Mouse (Mus musculus): ENCODE data around the gene Ssna1. TPM values are rescaled to one million over a fixed set of nuclear protein-coding genes. Genes with fewer than 3 reads are reported as not detected.

The Ssna1 gene
- polyA plus RNA-seq, 1 experiment, result 143 TPM

DNA sequence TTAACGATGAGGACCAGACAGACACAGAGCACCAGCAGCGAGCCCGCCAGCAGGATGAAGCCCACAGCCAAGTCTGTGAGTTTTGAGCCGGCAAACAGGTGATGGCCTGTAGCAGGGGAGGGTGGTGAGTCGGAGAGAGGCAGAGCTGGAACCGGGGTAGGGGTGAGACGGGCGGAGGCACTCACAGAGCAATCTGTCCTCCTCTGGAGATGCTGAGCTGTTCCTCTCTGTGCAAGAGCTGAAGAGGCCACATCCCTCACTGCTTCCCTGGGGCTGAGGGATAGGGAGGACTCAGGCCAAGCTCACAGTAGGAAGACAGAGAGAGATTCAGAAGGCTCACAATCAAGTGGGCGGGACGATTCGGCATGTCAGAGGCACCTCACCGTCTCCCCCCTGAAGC, 41.2 kb downstream of the Ssna1 start:
- TF ChIP-seq MYOD1 (IDR thresholded peaks at IDR 0.05; ENCODE audit: control insufficient read depth, insufficient read length, low read depth) (no peak), MYOG (IDR thresholded peaks at IDR 0.05; ENCODE audit: control insufficient read depth, extremely low read depth, insufficient read length) (no peak), USF1 (IDR thresholded peaks at IDR 0.05; ENCODE audit: low read depth) (no peak), CTCF (IDR thresholded peaks at IDR 0.05; ENCODE audit: control insufficient read depth, insufficient read depth, insufficient read length) (no peak), MAX (IDR thresholded peaks at IDR 0.05) (no peak), CEBPB (IDR thresholded peaks at IDR 0.05; ENCODE audit: low read depth) (no peak), FOSL1 (IDR thresholded peaks at IDR 0.05; ENCODE audit: insufficient read depth, low read length, poor library complexity, severe bottlenecking) (no peak)
- Histone ChIP-seq H3K27me3 (ENCODE audit: control insufficient read depth, insufficient read depth, insufficient read length) (peaks cover 50% of the 10 kb centered on the region), H3K79me2 (ENCODE audit: control insufficient read depth, insufficient read depth) (no peaks in the 10 kb centered on the region), H3K36me3 (ENCODE audit: control insufficient read depth, insufficient read depth) (no peaks in the 10 kb centered on the region), H3ac (ENCODE audit: control insufficient read depth, insufficient read length, low read depth) (no peak overlapping the region), H3K4me3 (ENCODE audit: insufficient read depth, poor library complexity, severe bottlenecking) (no peak overlapping the region), H3K79me3 (ENCODE audit: low read depth) (no peaks in the 10 kb centered on the region)

DNA sequence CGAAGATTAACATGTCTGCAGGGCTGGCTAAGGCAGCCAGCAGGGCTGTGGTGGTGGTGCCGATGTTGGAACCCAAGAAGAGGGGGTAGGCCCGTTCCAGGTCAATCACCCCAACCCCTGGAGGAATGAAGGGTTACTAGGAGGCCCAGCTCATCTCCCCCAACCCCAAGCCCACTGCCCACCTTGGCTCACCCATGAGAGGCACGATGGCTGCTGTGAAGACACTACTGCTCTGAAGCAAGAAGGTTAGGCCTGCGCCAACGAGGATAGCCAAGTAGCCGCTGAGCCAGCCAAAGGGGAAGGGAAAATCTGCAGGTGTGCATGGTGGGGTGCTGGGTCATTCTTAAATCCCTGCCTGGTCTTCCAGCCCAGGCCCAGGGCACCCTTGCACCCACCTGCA, 41.7 kb downstream of the Ssna1 start:
- no peak overlapping the region for H3ac ChIP-seq (ENCODE audit: control insufficient read depth, insufficient read length, low read depth)
- no peak for TF ChIP-seq MYOD1 (IDR thresholded peaks at IDR 0.05; ENCODE audit: control insufficient read depth, insufficient read length, low read depth)
- no peak for TF ChIP-seq CEBPB (IDR thresholded peaks at IDR 0.05; ENCODE audit: low read depth)
- no peak for TF ChIP-seq CTCF (IDR thresholded peaks at IDR 0.05; ENCODE audit: control insufficient read depth, insufficient read depth, insufficient read length)
- TF ChIP-seq MAX (IDR thresholded peaks at IDR 0.05), result no peak
- no peak for TF ChIP-seq USF1 (IDR thresholded peaks at IDR 0.05; ENCODE audit: low read depth)
- no peak for TF ChIP-seq FOSL1 (IDR thresholded peaks at IDR 0.05; ENCODE audit: insufficient read depth, low read length, poor library complexity, severe bottlenecking)
- H3K4me3 ChIP-seq (ENCODE audit: insufficient read depth, poor library complexity, severe bottlenecking), result no peak overlapping the region
- H3K79me3 ChIP-seq (ENCODE audit: low read depth), result no peaks in the 10 kb centered on the region
- H3K79me2 ChIP-seq (ENCODE audit: control insufficient read depth, insufficient read depth), result no peaks in the 10 kb centered on the region
- H3K36me3 ChIP-seq (ENCODE audit: control insufficient read depth, insufficient read depth), result no peaks in the 10 kb centered on the region
- peaks cover 46% of the 10 kb centered on the region for H3K27me3 ChIP-seq (ENCODE audit: control insufficient read depth, insufficient read depth, insufficient read length)

DNA sequence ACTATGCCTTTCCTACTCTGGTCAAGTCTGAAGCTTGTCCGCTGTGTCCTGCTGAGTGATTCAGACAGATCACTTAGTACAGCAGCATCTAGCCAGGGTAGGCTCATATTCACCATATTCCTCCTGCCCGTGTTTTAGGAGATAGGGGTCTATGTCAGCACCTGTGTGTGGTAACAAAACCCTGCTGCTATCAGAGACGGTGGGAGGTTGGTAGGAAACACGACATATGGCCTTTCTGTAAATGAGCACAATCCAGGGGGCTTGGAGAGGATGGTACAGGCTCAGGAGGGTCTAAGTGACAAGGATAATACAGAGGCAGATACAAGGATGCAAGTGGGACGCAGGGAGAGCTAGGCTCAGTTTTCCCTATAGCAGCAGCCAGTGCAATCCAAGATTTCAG, 42.7 kb downstream of the Ssna1 start:
- Histone ChIP-seq H3K79me3 (ENCODE audit: low read depth) (no peaks in the 10 kb centered on the region), H3K4me3 (ENCODE audit: insufficient read depth, poor library complexity, severe bottlenecking) (no peak overlapping the region), H3K36me3 (ENCODE audit: control insufficient read depth, insufficient read depth) (no peaks in the 10 kb centered on the region), H3K79me2 (ENCODE audit: control insufficient read depth, insufficient read depth) (no peaks in the 10 kb centered on the region), H3K27me3 (ENCODE audit: control insufficient read depth, insufficient read depth, insufficient read length) (peaks cover 41% of the 10 kb centered on the region), H3ac (ENCODE audit: control insufficient read depth, insufficient read length, low read depth) (no peak overlapping the region)
- TF ChIP-seq USF1 (IDR thresholded peaks at IDR 0.05; ENCODE audit: low read depth) (no peak), CEBPB (IDR thresholded peaks at IDR 0.05; ENCODE audit: low read depth) (no peak), CTCF (IDR thresholded peaks at IDR 0.05; ENCODE audit: control insufficient read depth, insufficient read depth, insufficient read length) (no peak), MYOG (IDR thresholded peaks at IDR 0.05; ENCODE audit: control insufficient read depth, extremely low read depth, insufficient read length) (no peak), MYOD1 (IDR thresholded peaks at IDR 0.05; ENCODE audit: control insufficient read depth, insufficient read length, low read depth) (no peak), MAX (IDR thresholded peaks at IDR 0.05) (no peak), FOSL1 (IDR thresholded peaks at IDR 0.05; ENCODE audit: insufficient read depth, low read length, poor library complexity, severe bottlenecking) (no peak)

DNA sequence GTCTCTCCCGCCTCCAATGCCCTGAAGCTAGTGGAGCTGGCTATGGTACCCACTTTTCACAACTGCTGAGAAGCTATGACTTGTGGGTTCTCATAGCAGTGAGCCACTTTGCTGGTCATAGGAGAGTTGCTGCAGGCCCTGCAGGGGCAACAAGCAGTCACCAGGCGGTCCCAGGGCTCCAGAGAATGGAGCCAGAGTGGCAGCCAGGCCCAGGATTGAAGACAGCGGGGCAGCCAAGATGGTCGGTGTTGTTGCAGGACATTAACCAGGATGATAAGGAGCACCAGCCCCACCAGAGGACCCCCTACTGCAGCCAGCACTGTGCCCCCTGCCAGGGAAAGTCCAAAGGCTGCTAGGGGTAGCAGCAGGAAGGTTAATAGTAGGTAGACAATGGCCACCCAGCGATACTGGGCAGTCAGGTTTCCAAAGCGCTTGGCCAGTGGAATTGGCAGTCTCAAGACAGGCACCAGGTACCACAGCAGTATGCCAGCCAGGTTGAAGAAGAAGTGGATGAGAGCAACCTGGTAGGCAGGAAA, 43.2 kb downstream of the Ssna1 start:
- Histone ChIP-seq H3ac (ENCODE audit: control insufficient read depth, insufficient read length, low read depth) (no peak overlapping the region), H3K79me3 (ENCODE audit: low read depth) (no peaks in the 10 kb centered on the region), H3K4me3 (ENCODE audit: insufficient read depth, poor library complexity, severe bottlenecking) (no peak overlapping the region), H3K36me3 (ENCODE audit: control insufficient read depth, insufficient read depth) (no peaks in the 10 kb centered on the region), H3K27me3 (ENCODE audit: control insufficient read depth, insufficient read depth, insufficient read length) (peaks cover 38% of the 10 kb centered on the region), H3K79me2 (ENCODE audit: control insufficient read depth, insufficient read depth) (peaks cover 4% of the 10 kb centered on the region)
- TF ChIP-seq MAX (IDR thresholded peaks at IDR 0.05), result no peak
- TF ChIP-seq FOSL1 (IDR thresholded peaks at IDR 0.05; ENCODE audit: insufficient read depth, low read length, poor library complexity, severe bottlenecking), result no peak
- TF ChIP-seq MYOG (IDR thresholded peaks at IDR 0.05; ENCODE audit: control insufficient read depth, extremely low read depth, insufficient read length), result no peak
- no peak for TF ChIP-seq CEBPB (IDR thresholded peaks at IDR 0.05; ENCODE audit: low read depth)
- TF ChIP-seq MYOD1 (IDR thresholded peaks at IDR 0.05; ENCODE audit: control insufficient read depth, insufficient read length, low read depth), result no peak
- TF ChIP-seq CTCF (IDR thresholded peaks at IDR 0.05; ENCODE audit: control insufficient read depth, insufficient read depth, insufficient read length), result no peak
- no peak for TF ChIP-seq USF1 (IDR thresholded peaks at IDR 0.05; ENCODE audit: low read depth)

DNA sequence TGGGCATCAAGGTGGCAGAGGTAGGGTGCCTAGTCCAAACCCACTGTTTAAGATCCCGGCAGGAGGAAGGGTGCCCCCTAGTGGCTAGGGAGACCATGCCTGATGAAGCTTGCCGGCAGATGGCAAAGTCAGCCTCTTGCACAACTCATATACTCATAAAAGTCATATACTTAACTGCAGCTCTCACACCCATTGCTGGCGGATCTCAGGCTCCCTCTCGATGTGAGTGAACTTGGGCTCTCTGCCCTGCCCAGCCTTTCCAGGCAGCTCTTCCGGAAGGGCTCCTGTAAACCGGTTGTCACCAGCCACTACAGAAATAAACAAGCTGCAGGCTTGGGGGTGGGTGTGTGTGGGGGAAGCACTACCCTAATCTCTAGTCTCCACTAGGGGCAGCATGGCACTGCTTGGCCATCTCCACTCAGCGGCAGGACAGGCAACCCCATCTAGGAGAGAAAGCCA, 43.8 kb downstream of the Ssna1 start:
- H3K36me3 ChIP-seq (ENCODE audit: control insufficient read depth, insufficient read depth), result peaks cover 5% of the 10 kb centered on the region
- H3K27me3 ChIP-seq (ENCODE audit: control insufficient read depth, insufficient read depth, insufficient read length), result peaks cover 36% of the 10 kb centered on the region
- peak; percentile 92 for TF ChIP-seq CEBPB (IDR thresholded peaks at IDR 0.05; ENCODE audit: low read depth)
- peak; percentile 95 for TF ChIP-seq CTCF (IDR thresholded peaks at IDR 0.05; ENCODE audit: control insufficient read depth, insufficient read depth, insufficient read length)
- TF ChIP-seq FOSL1 (IDR thresholded peaks at IDR 0.05; ENCODE audit: insufficient read depth, low read length, poor library complexity, severe bottlenecking), result no peak
- no peak for TF ChIP-seq USF1 (IDR thresholded peaks at IDR 0.05; ENCODE audit: low read depth)
- TF ChIP-seq MYOD1 (IDR thresholded peaks at IDR 0.05; ENCODE audit: control insufficient read depth, insufficient read length, low read depth), result no peak
- TF ChIP-seq MYOG (IDR thresholded peaks at IDR 0.05; ENCODE audit: control insufficient read depth, extremely low read depth, insufficient read length), result no peak
- TF ChIP-seq MAX (IDR thresholded peaks at IDR 0.05), result peak; percentile 48
- no peak overlapping the region for H3K4me3 ChIP-seq (ENCODE audit: insufficient read depth, poor library complexity, severe bottlenecking)
- H3ac ChIP-seq (ENCODE audit: control insufficient read depth, insufficient read length, low read depth), result no peak overlapping the region
- peaks cover 5% of the 10 kb centered on the region for H3K79me3 ChIP-seq (ENCODE audit: low read depth)
- H3K79me2 ChIP-seq (ENCODE audit: control insufficient read depth, insufficient read depth), result peaks cover 10% of the 10 kb centered on the region

Data from C2C12 (cell line).